Mouse (Mus musculus): Measurements from ENCODE around the gene Coro7. TPM values are rescaled to one million over a fixed set of nuclear protein-coding genes. Genes with fewer than 3 reads are reported as not detected.

Coro7 gene
- 21.7 and 22.6 TPM in 2 replicates for polyA plus RNA-seq (2016; fragmentation: Nextera tagmentation; extraction: Ambion mirVana)

DNA sequence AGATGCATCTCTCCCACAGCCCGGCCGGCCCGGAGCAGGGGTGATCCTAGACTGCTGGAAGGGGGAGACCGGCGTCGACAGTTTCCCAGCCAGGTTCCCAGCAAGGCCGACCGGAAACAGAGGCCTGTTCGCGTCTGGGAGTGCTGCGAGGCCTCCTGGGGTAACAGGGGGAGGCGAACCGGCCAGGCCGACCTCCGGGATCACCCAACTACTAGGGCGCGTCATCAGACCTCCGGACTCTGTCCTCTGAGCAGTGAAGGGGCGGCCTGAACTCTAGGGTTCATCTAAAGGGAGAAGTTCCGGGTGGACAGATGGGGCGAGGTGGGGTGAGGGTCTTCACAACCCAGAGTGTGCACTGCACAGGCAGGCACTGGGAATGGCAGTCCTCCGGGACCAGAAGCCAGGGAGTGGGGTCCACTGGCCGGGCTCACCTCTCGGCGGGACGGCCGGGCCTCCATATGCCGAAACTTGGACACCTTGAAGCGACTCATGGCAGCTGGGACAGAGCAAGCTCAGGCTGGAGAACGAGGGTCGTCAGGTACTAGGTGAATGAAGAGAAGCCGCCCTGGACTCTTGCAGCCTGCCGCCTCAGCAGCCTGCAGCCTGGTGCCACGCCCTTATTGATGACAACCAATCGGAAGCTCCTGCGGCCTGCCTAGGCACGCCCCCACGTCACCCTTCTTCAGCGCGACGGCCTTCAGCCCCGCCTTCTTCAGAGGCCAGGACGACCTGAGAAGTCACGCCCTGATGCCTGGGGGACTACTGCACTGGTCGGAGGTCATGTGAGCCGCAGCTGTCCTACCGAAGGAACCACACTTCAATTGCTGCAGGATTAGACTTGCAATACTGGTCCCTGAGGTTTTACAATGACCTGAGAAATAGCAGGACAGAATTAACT, at the start of gene Coro7:
Gene Coro7, minus strand, starts transcription at position 657 of the 898 bp plus-strand sequence.
- under 1% methylated on average over 47 of the region's 47 CpGs for WGBS
- Histone ChIP-seq H3K9me3 (no peaks in the 10 kb centered on the region), H3K27ac (replicated peaks) (peak within 1 kb of the TSS; percentile 49), H3K9ac (replicated peaks) (peak within 1 kb of the TSS; percentile 58), H3K36me3 (peaks cover 13% of the 10 kb centered on the region), H3K4me1 (peaks cover 20% of the 10 kb centered on the region), H3K27me3 (no peaks in the 10 kb centered on the region), H3K4me2 (replicated peaks) (peak within 1 kb of the TSS; percentile 89), H3K4me3 (peak within 1 kb of the TSS; percentile 63)
- peak; percentile 92 for ATAC-seq (ENCODE audit: low FRiP score, low read depth)

DNA sequence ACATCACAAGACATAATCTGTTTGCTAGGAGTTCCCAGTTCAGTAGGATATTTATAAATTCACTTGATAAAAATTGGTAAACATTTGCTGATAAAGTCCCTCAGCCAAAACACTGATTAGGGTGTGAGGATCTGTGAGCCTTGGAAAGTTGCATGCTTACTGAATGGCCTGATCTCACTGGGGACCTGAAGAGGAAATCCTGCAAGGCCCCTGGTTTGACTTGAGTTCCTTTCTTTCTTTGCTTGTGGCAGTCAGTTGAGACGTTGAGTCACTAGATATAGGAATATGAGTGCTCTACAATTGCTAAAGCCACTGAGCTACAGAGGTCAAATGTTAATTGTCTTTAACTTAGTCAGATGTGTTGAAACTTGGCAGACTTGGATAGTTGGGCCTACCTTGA, 48.4 kb upstream of the Coro7 start:
- Histone ChIP-seq H3K27me3 (no peaks in the 10 kb centered on the region), H3K4me2 (replicated peaks) (no peak overlapping the region), H3K4me1 (peaks cover 9% of the 10 kb centered on the region; the same call in 1 of the 2 replicates), H3K4me3 (no peak overlapping the region), H3K27ac (replicated peaks) (no peak overlapping the region), H3K9ac (replicated peaks) (no peak overlapping the region), H3K9me3 (no peaks in the 10 kb centered on the region), H3K36me3 (no peaks in the 10 kb centered on the region)
- ATAC-seq (ENCODE audit: low FRiP score, low read depth): no peak
- 75% methylated on average over 1 of the region's 1 CpGs for WGBS

DNA sequence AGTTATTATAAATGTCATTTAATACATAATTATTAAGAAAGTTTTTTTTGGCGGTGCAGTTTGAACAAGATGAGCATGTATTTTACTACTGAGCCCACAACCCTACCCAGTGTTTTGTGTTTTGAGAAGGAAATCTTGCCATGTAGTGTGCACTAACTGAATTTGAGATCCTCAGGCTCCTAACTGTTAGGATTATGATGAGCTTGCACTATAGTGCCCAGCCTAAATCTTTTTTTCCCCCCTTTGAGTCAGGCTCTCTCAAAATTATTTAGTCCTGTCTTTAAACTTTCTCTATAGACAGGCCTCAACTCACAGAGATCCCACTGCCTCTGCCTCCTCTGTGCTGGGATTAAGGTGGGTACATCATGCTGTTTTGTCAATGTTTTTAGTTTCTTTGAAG, 47.9 kb upstream of the Coro7 start:
- H3K9me3 ChIP-seq: no peaks in the 10 kb centered on the region
- peaks cover 9% of the 10 kb centered on the region; the same call in 1 of the 2 replicates for H3K4me1 ChIP-seq
- H3K36me3 ChIP-seq: no peaks in the 10 kb centered on the region
- no peak overlapping the region for H3K9ac ChIP-seq (replicated peaks)
- no peak overlapping the region for H3K27ac ChIP-seq (replicated peaks)
- H3K27me3 ChIP-seq: no peaks in the 10 kb centered on the region
- no peak for ATAC-seq (ENCODE audit: low FRiP score, low read depth)
- H3K4me2 ChIP-seq (replicated peaks): peak overlapping the region; percentile 82; the same call in 1 of the 2 replicates
- WGBS: 92% methylated on average over 1 of the region's 1 CpGs
- no peak overlapping the region for H3K4me3 ChIP-seq

DNA sequence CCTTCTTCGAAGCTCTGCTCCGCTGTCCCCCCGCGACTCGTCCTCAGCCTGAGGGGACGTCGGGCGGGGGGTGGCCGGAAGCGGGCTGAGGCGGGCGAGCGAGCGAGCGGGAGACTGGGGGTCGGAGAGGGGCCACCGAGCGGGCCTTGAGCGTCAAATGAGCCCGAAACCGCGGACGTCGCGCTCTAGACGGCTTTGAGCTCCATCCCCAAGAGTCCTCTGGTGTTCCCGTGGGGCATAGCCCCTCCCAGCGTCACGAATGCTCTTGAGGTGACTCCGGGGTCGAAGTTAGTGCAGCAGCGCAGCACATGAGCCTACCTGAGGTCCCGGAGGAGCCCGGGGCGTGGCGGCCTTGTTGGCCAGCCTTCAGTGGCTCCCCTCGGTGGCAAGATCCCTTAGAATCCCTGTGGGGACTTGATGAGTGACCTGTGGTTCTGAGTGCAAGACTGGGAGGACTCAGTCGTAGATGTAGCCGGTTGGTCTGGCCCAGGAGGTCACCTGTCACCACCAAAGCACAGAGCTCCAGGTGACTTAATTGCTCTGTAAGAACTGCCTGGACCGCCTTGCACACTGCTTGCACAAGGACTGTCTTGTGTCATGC, 47.1 kb upstream of the Coro7 start:
- Histone ChIP-seq H3K9me3 (no peaks in the 10 kb centered on the region), H3K27me3 (no peaks in the 10 kb centered on the region), H3K4me2 (replicated peaks) (peak overlapping the region; percentile 82), H3K9ac (replicated peaks) (peak overlapping the region; percentile 79), H3K36me3 (no peaks in the 10 kb centered on the region), H3K4me1 (peaks cover 9% of the 10 kb centered on the region; the same call in 1 of the 2 replicates), H3K27ac (replicated peaks) (peak overlapping the region; percentile 76), H3K4me3 (peak overlapping the region; percentile 83)
- no peak for ATAC-seq (ENCODE audit: low FRiP score, low read depth)
- WGBS: 1% methylated on average over 40 of the region's 40 CpGs

DNA sequence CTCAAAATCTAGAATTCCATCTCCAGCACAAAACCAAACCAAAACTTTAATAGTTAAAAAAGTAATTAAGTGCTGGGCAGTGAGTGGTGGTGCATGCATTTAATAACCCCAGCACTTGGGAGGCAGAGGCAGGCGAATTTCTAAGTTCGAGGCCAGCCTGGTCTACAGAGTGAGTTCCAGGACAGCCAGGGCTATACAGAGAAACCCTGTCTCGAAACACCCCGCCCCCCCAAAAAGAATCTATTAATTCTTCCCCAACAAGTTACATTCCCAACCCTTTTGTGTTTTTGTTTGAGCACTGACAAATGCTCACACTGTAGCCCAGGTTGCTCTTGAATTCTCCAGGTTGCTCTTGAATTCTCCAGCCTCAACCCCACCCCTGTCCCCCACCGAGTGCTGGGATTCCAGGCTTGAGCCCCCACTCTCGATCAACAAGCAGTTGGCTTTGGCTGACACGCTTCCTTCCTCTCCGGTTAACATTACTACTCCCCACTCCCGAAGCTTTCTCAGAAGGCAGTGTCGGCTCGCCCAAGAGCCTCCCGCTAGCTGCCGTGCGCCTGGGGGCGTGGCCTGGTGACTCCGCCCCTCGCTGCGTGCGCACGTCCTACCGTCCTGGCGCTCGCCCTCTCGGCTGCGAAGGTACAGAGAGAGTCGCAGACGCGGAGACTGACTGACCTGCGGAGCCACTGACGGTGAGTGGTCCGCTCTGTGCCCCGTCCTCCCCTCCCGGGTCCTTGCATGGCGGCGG, 46.4 kb upstream of the Coro7 start, which contains the start of gene Hmox2:
Gene Hmox2, plus strand, starts transcription at position 582 of the 748 bp plus-strand sequence.
- no peaks in the 10 kb centered on the region for H3K36me3 ChIP-seq
- peak within 1 kb of the TSS; percentile 83 for H3K4me3 ChIP-seq
- peak within 1 kb of the TSS; percentile 76 for H3K27ac ChIP-seq (replicated peaks)
- no peaks in the 10 kb centered on the region for H3K9me3 ChIP-seq
- peak; percentile 95 for ATAC-seq (ENCODE audit: low FRiP score, low read depth)
- peak within 1 kb of the TSS; percentile 79 for H3K9ac ChIP-seq (replicated peaks)
- H3K27me3 ChIP-seq: no peaks in the 10 kb centered on the region
- H3K4me1 ChIP-seq: peaks cover 9% of the 10 kb centered on the region; the same call in 1 of the 2 replicates
- 6% methylated on average over 35 of the region's 35 CpGs for WGBS
- peak within 1 kb of the TSS; percentile 82 for H3K4me2 ChIP-seq (replicated peaks)

DNA sequence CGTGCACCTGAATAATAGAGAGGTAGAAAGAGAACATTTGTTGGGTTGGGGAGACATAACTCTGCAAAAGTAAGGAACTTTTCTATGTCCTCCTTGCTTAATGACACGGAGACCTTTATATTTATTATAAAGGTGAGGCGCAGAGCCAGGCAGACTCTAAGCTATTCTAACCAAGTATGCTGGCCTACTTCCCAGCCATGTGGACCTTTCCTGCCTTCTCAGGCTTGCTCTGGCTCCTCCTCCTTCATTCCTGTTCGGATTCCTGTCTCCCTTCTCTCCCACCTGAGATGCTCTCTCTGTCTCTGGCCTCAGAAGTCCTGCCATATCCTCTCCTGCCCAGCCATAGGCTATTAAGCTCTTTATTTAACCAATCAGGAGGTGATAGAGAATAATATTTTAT, 45.7 kb upstream of the Coro7 start:
- no peak for ATAC-seq (ENCODE audit: low FRiP score, low read depth)

DNA sequence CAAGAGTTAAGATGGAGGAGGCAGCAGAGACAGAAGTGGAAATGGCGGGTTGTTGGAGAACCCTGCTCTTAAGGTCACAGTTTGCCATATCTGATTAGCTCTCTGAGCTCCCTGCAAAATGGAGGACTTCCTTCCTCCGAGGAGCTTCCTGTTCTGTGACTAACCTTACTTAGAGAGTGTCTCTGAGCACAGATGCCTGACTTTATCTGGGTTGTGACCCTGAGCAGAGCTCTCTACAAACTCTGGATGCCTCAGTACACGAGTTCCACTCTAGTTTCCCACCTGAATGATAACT, 43.3 kb upstream of the Coro7 start:
- no peaks in the 10 kb centered on the region for H3K36me3 ChIP-seq
- WGBS: 83% methylated on average over 3 of the region's 3 CpGs
- no peak overlapping the region for H3K9ac ChIP-seq (replicated peaks)
- no peak overlapping the region for H3K27ac ChIP-seq (replicated peaks)
- H3K9me3 ChIP-seq: no peaks in the 10 kb centered on the region
- H3K27me3 ChIP-seq: no peaks in the 10 kb centered on the region
- no peak overlapping the region for H3K4me3 ChIP-seq
- no peak for ATAC-seq (ENCODE audit: low FRiP score, low read depth)
- H3K4me1 ChIP-seq: peaks cover 11% of the 10 kb centered on the region; the same call in 1 of the 2 replicates
- no peak overlapping the region for H3K4me2 ChIP-seq (replicated peaks)

More for the DNA sequence above, 45.7 kb upstream of the Coro7 start:
- Histone ChIP-seq H3K4me2 (replicated peaks) (no peak overlapping the region), H3K27ac (replicated peaks) (no peak overlapping the region), H3K9me3 (no peaks in the 10 kb centered on the region), H3K4me1 (peaks cover 9% of the 10 kb centered on the region; the same call in 1 of the 2 replicates), H3K9ac (replicated peaks) (no peak overlapping the region), H3K4me3 (no peak overlapping the region), H3K27me3 (no peaks in the 10 kb centered on the region), H3K36me3 (no peaks in the 10 kb centered on the region)
- 80% methylated on average over 4 of the region's 4 CpGs for WGBS

DNA sequence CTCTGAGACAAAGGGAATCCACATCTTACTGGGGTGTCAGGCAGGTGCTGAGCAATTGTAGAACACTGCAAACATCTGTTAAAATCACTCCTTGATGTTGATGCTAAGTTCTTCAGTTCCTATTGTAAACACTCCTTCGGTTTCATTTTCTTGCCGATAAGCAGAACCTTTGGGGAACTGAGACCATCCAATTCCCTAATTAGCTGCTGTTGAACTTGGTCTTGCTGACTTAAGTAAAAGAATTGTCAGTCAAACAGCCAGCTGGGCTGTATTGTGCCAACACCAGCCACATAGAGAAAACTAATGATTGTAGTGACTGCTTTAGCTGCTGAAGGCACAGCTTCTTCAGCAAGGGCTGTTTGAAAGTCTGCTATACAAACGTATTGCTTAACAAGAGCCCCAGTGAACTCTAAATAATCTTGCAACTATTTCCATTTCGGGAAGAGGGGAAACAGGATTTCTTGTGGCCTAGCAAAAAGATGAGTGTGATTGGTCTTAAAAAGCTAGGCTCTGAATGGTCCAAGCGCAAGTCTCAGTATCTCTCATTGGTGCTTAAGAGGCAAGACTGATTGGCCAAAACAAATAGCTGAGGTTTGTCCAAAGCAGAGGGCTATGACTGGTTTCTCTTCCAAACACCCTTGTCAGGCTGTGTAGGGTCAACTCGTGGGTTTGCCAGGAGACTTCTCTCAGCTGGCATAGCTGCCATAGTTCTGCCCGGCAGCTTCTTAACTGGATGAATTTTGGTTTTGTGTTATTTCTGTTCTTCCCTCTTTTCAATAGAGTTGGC, 42.7 kb upstream of the Coro7 start:
- Histone ChIP-seq H3K27me3 (no peaks in the 10 kb centered on the region), H3K9me3 (no peaks in the 10 kb centered on the region)

DNA sequence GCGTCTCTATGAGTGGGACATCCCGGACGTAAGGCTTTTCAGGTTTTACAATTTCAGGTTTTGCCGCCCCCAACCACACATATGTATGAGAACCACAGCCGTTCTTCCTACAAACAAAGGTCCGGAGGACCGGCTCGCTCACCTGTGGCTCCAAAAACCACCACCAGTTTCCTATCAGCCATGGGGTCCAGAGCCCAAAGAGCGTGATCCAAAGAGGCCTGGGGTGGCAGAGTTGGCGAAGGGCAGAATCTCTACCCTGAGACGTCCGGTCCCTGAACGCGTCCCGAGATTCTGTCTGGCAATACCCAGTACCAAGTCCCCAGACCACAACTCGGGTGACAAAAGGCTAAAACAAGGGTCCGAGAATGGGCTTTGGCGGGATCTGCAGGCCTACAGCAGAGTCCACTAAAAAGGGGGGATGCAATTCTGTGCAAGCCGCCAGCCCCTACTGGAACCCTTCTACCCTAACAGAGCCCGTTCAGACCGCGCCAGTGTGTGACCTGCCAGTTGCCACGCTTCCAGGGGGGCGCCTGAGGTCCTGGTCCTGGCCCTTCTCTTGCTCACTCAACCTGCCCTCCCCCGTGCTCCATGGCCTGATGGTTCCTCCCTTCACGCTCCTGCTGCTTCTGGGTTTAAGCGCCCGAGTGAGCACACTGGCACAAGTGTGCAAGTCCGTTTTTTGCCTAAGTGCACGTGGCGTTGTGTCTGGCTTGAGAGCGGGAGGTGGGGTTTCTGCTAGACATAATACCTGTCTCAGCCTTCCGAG, 39.4 kb upstream of the Coro7 start, which contains the start of gene Nmral1:
Gene Nmral1, minus strand, starts transcription at position 604 of the 766 bp plus-strand sequence.
- Histone ChIP-seq H3K4me2 (replicated peaks) (peak within 1 kb of the TSS; percentile 69), H3K4me3 (peak within 1 kb of the TSS; percentile 73), H3K27ac (replicated peaks) (peak within 1 kb of the TSS; percentile 86), H3K9me3 (no peaks in the 10 kb centered on the region), H3K27me3 (no peaks in the 10 kb centered on the region), H3K9ac (replicated peaks) (peak within 1 kb of the TSS; percentile 72), H3K4me1 (peaks cover 7% of the 10 kb centered on the region; the same call in 1 of the 2 replicates), H3K36me3 (peaks cover 25% of the 10 kb centered on the region)
- 10% methylated on average over 33 of the region's 33 CpGs for WGBS
- ATAC-seq (ENCODE audit: low FRiP score, low read depth): peak; percentile 93

More for the DNA sequence above, 42.7 kb upstream of the Coro7 start:
- Histone ChIP-seq H3K4me3 (no peak overlapping the region), H3K9ac (replicated peaks) (no peak overlapping the region), H3K27ac (replicated peaks) (no peak overlapping the region), H3K4me2 (replicated peaks) (no peak overlapping the region), H3K4me1 (peaks cover 14% of the 10 kb centered on the region), H3K36me3 (no peaks in the 10 kb centered on the region)
- ATAC-seq (ENCODE audit: low FRiP score, low read depth): no peak
- 83% methylated on average over 7 of the region's 7 CpGs for WGBS

DNA sequence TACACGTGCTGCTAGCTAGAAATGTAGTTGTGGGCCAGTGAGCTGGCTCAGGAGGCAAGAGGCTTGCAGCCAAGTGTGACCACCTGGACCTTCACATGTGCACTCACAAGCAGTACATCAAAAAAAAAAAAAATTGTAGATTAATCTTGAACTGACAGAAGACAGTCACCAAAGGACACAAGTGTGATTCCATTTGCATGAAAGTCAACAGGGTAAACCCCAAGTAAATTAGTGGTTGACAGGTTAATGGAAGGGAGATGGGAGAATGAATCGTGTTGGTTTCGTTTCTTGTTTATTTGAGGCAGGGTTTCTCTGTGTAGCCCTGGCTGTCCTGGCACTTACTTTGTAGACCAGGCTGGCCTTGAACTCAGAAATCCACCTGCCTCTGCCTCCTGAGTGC, 38.3 kb upstream of the Coro7 start:
- WGBS: 80% methylated on average over 3 of the region's 3 CpGs
- peak overlapping the region; percentile 47; the same call in 1 of the 2 replicates for H3K9ac ChIP-seq (replicated peaks)
- no peaks in the 10 kb centered on the region for H3K9me3 ChIP-seq
- peaks cover 36% of the 10 kb centered on the region for H3K36me3 ChIP-seq
- H3K4me3 ChIP-seq: peak overlapping the region; percentile 73
- no peaks in the 10 kb centered on the region for H3K27me3 ChIP-seq
- peak overlapping the region; percentile 69 for H3K4me2 ChIP-seq (replicated peaks)
- no peak overlapping the region for H3K27ac ChIP-seq (replicated peaks)
- H3K4me1 ChIP-seq: peaks cover 7% of the 10 kb centered on the region; the same call in 1 of the 2 replicates
- no peak for ATAC-seq (ENCODE audit: low FRiP score, low read depth)

Data from midbrain, embryonic 12.5 days (tissue).